8 mouse cellular contexts compared by ENCODE assay signal in the genomic region with DNA sequence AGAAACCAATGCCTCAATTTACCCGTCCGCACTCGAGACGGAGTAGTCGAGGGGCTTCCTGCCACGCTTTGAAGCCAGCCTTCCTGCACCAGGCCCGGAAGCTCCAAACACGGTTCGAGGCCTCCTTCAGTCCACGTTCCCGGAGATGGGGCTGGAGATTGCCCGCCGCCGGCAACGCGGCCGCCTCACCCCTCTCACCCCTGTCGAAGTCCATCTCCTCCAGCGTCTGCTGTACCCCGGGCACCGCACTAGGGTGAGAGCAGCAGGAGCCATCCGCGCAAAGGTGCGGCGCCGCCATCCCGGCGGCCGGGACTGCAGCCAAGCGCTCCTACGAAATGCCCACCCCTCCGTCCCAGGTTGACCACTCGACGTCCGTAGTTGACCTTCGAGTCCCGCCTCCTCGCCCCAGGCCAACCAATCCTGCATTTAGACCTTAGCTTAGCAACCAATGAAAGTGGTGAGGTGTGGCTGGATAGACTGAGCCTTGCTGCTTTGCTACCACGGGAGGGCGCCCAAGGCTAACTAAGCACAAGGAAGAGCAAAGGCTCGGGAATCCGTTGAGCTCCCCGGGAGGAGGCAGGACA. TPM values are rescaled to one million over a fixed set of nuclear protein-coding genes. Genes with fewer than 3 reads are reported as not detected.
DNase-seq lines count a peak whose midpoint lies in the region; ATAC-seq lines count a peak whose summit lies in the region.

A gene (minus strand): TSS at position 558 of the 584 bp plus-strand sequence.

- H3K9me3 ChIP-seq in heart, embryonic 10.5 days: no peaks in the 10 kb centered on the region
- no peaks in the 10 kb centered on the region for H3K9me3 ChIP-seq in kidney, embryonic 15.5 days (replicated peaks)

- H3K36me3 ChIP-seq in heart, embryonic 10.5 days: peaks cover 41% of the 10 kb centered on the region
- H3K36me3 ChIP-seq in kidney, embryonic 15.5 days: peaks cover 54% of the 10 kb centered on the region

- WGBS in heart, embryonic 10.5 days: under 1% methylated on average over 43 of the region's 43 CpGs
- under 1% methylated on average over 43 of the region's 43 CpGs for WGBS in kidney, embryonic 15.5 days

- peak; percentile 100 for ATAC-seq in erythroblast, adult 5-6 weeks (replicated peaks; ENCODE audit: low FRiP score, poor library complexity, severe bottlenecking)
- peak; percentile 98 for ATAC-seq in kidney, embryonic 15.5 days (replicated peaks; ENCODE audit: low FRiP score)
- peak; percentile 99 for ATAC-seq in monocyte, adult 5-6 weeks (replicated peaks; ENCODE audit: insufficient number of reproducible peaks, low FRiP score, low TSS enrichment, poor library complexity, severe bottlenecking)

- peaks cover 43% of the 10 kb centered on the region for H3K4me1 ChIP-seq in heart, embryonic 10.5 days
- H3K4me1 ChIP-seq in kidney, embryonic 15.5 days: peaks cover 54% of the 10 kb centered on the region

- H3K4me2 ChIP-seq in kidney, embryonic 15.5 days: peak within 1 kb of the TSS; percentile 72

- peak; percentile 92 to 94 for DNase-seq in B cell, adult 2 months
- peak; percentile 100 for DNase-seq in brain, adult 2 months (ENCODE audit: low read depth, low spot score)
- DNase-seq in heart, embryonic 10.5 days (ENCODE audit: low spot score): peak; percentile 99
- DNase-seq in liver: peak; percentile 97
- DNase-seq in spleen, postnatal 4 days (ENCODE audit: low spot score in 2 of 2): peak; percentile 96 to 97

- H3K27ac ChIP-seq in heart, embryonic 10.5 days: peak within 1 kb of the TSS; percentile 94
- peak within 1 kb of the TSS; percentile 77 for H3K27ac ChIP-seq in kidney, embryonic 15.5 days

- no peaks in the 10 kb centered on the region for H3K27me3 ChIP-seq in heart, embryonic 10.5 days (ENCODE audit: insufficient read depth, poor library complexity, severe bottlenecking)
- H3K27me3 ChIP-seq in kidney, embryonic 15.5 days: no peaks in the 10 kb centered on the region

- peak within 1 kb of the TSS; percentile 83 for H3K4me3 ChIP-seq in heart, embryonic 10.5 days
- H3K4me3 ChIP-seq in kidney, embryonic 15.5 days (replicated peaks): peak within 1 kb of the TSS; percentile 59

- H3K9ac ChIP-seq in kidney, embryonic 15.5 days: peak within 1 kb of the TSS; percentile 63

RNA-seq across cellular contexts. Expression of the gene that starts here (rescaled TPM):
- 0.42 TPM in 1 of 2 replicates, not detected in the other for total RNA-seq in erythroblast, adult 5-6 weeks (2015; ENCODE audit: low replicate concordance)
- 0.56 and 1.2 TPM in 2 replicates for total RNA-seq in erythroblast, adult 5-6 weeks (2017; ENCODE audit: low replicate concordance)
- 23.9 and 24.5 TPM in 2 replicates for polyA plus RNA-seq in heart, embryonic 10.5 days (2016; fragmentation: Nextera tagmentation; extraction: Ambion mirVana)
- polyA plus RNA-seq in kidney, embryonic 15.5 days (2015; fragmentation: Nextera tagmentation; extraction: Ambion mirVana): 26.2 and 26.3 TPM in 2 replicates
- 4.9 to 7.9 TPM (median 7.6 TPM) in 3 replicates for total RNA-seq in monocyte, adult 5-6 weeks (2017)

Comparison
In these comparisons a context has a peak if more than half of its experiments do, and no peak if none do; other contexts are left out.
1. Peak in every context shown above with its lines: DNase-seq, ATAC-seq, H3K4me3 ChIP-seq and H3K27ac ChIP-seq.